Comparison of ENCODE assay signal across 25 mouse cellular contexts in genomic region chr14:59633295-59633898, GRCm38 (mm10). TPM values are rescaled to one million over a fixed set of nuclear protein-coding genes. Genes with fewer than 3 reads are reported as not detected.
"Had no signal": no experiment of that assay in that cellular context is flagged by ENCODE, and none has a peak within 500 bp of the region (broad histone marks: within the 10 kb centered on the region; RNA-seq: fewer than 3 reads in every experiment).

No protein-coding gene starts in this region.

- H3K4me3 ChIP-seq: gastrocnemius, adult 2 months; heart, embryonic 10.5 days; heart, embryonic 12.5 days; hindbrain, embryonic 10.5 days; hindbrain, embryonic 12.5 days; intestine, embryonic 15.5 days; layer of hippocampus, adult 2 months; left cerebral cortex, adult 2 months; limb, embryonic 10.5 days; limb, embryonic 12.5 days; liver, embryonic 13.5 days had no signal

- H3K9me3 ChIP-seq: heart, embryonic 10.5 days; heart, embryonic 12.5 days; hindbrain, embryonic 10.5 days; hindbrain, embryonic 12.5 days; intestine, embryonic 15.5 days; limb, embryonic 10.5 days; limb, embryonic 12.5 days; liver, embryonic 13.5 days had no signal

- ATAC-seq: hindbrain, embryonic 16.5 days; inflammation-experienced regulatory T-cells, adult 6 months; intestine, embryonic 15.5 days; intestine, postnatal 0 days had no signal

- H3K4me2 ChIP-seq: heart, embryonic 12.5 days; hindbrain, embryonic 12.5 days; hindbrain, embryonic 14.5 days; intestine, embryonic 15.5 days; limb, embryonic 12.5 days; liver, embryonic 11.5 days; liver, embryonic 13.5 days had no signal

- H3K27me3 ChIP-seq: heart, embryonic 12.5 days; hindbrain, embryonic 12.5 days; intestine, embryonic 15.5 days; limb, embryonic 12.5 days; liver, embryonic 13.5 days had no signal

- H3K27ac ChIP-seq: gastrocnemius, adult 2 months; heart, embryonic 10.5 days; hindbrain, embryonic 10.5 days; hindbrain, embryonic 12.5 days; hindbrain, embryonic 14.5 days; intestine, embryonic 15.5 days; layer of hippocampus, adult 2 months; left cerebral cortex, adult 2 months; limb, embryonic 10.5 days; limb, embryonic 12.5 days; liver, embryonic 13.5 days had no signal

- H3K4me1 ChIP-seq: heart, embryonic 12.5 days; intestine, embryonic 15.5 days; limb, embryonic 10.5 days; liver, embryonic 13.5 days had no signal

- DNase-seq: gastrocnemius, adult 2 months; gastrocnemius, postnatal 10 days; gastrocnemius, postnatal 25 days; heart, adult 18-20 months; heart, postnatal 10 days; heart, postnatal 4 days; kidney, adult 2 months; kidney, postnatal 10 days; kidney, postnatal 25 days; liver; liver, embryonic 13.5 days had no signal

- H3K36me3 ChIP-seq: liver, embryonic 13.5 days had no signal

- H3K9ac ChIP-seq: heart, embryonic 12.5 days; hindbrain, embryonic 12.5 days; hindbrain, embryonic 14.5 days; intestine, embryonic 15.5 days; limb, embryonic 12.5 days; liver, embryonic 13.5 days had no signal

RNA-seq across cellular contexts. Expression of gene Shisa2, which starts 8.3 kb away (rescaled TPM):
- polyA plus RNA-seq: inflammation-experienced regulatory T-cells, adult 6 months had no signal
